Mouse (Mus musculus): ENCODE measurements around the gene Cpne5.

- no peak for TF ChIP-seq MAX (IDR thresholded peaks at IDR 0.05)
- TF ChIP-seq CEBPB (IDR thresholded peaks at IDR 0.05; ENCODE audit: low read depth) = no peak
- TF ChIP-seq CTCF (IDR thresholded peaks at IDR 0.05; ENCODE audit: control insufficient read depth, insufficient read depth, insufficient read length) = no peak
Observed at GRCm38 (mm10) chr17:29118057-29118456, 119.9 kb downstream of the Cpne5 start.

Data from C2C12 (cell line).